Mouse (Mus musculus): ENCODE measurements around the gene Capn3.

Gene Capn3

GRCm38 (mm10) chr2:120455719-120456118 lies at the start of gene Capn3:
Gene Capn3, plus strand, starts transcription at chr2:120456019.
- in situ Hi-C loops (cut with MseI, MboI): no loop called here

GRCm38 (mm10) chr2:120411096-120411628 lies 44.7 kb upstream of the Capn3 start:
- in situ Hi-C loops (cut with MseI, MboI): no loop called here

GRCm38 (mm10) chr2:120414113-120414512 lies 41.7 kb upstream of the Capn3 start:
- in situ Hi-C loops (cut with MseI, MboI): no loop called here

GRCm38 (mm10) chr2:120414738-120415414 lies 40.9 kb upstream of the Capn3 start:
- in situ Hi-C loops (cut with MseI, MboI): no loop called here

- in situ Hi-C loops (cut with MseI, MboI): no loop called here
These were observed 31.4 kb upstream of the Capn3 start for GRCm38 (mm10) chr2:120424386-120424785.

GRCm38 (mm10) chr2:120444486-120444885 lies 11.3 kb upstream of the Capn3 start:
- in situ Hi-C loops (cut with MseI, MboI): no loop called here

GRCm38 (mm10) chr2:120446373-120446772 lies 9.4 kb upstream of the Capn3 start:
- in situ Hi-C loops (cut with MseI, MboI): no loop called here

GRCm38 (mm10) chr2:120447306-120447705 lies 8.5 kb upstream of the Capn3 start:
- in situ Hi-C loops (cut with MseI, MboI): no loop called here

- in situ Hi-C loops (cut with MseI, MboI): no loop called here
These were observed 5.1 kb upstream of the Capn3 start for GRCm38 (mm10) chr2:120450724-120451123.

GRCm38 (mm10) chr2:120452600-120452999 lies 3.2 kb upstream of the Capn3 start:
- in situ Hi-C loops (cut with MseI, MboI): no loop called here

- in situ Hi-C loops (cut with MseI, MboI): no loop called here
These were observed 832 bp upstream of the Capn3 start for GRCm38 (mm10) chr2:120454987-120455386.

GRCm38 (mm10) chr2:120460216-120460615 lies 4.4 kb downstream of the Capn3 start:
- in situ Hi-C loops (cut with MseI, MboI): no loop called here

- in situ Hi-C loops (cut with MseI, MboI): no loop called here
These were observed 7.5 kb downstream of the Capn3 start for GRCm38 (mm10) chr2:120463328-120463727.

GRCm38 (mm10) chr2:120464091-120464490 lies 8.3 kb downstream of the Capn3 start:
- in situ Hi-C loops (cut with MseI, MboI): no loop called here

- in situ Hi-C loops (cut with MseI, MboI): no loop called here
These were observed 9.0 kb downstream of the Capn3 start for GRCm38 (mm10) chr2:120464732-120465396.

- in situ Hi-C loops (cut with MseI, MboI): no loop called here
These were observed 9.6 kb downstream of the Capn3 start for GRCm38 (mm10) chr2:120465397-120465785.

GRCm38 (mm10) chr2:120468011-120468410 lies 12.2 kb downstream of the Capn3 start:
- in situ Hi-C loops (cut with MseI, MboI): no loop called here

GRCm38 (mm10) chr2:120469220-120469619 lies 13.4 kb downstream of the Capn3 start:
- in situ Hi-C loops (cut with MseI, MboI): no loop called here

GRCm38 (mm10) chr2:120469715-120470114 lies 13.9 kb downstream of the Capn3 start:
- in situ Hi-C loops (cut with MseI, MboI): no loop called here

- in situ Hi-C loops (cut with MseI, MboI): no loop called here
These were observed 15.0 kb downstream of the Capn3 start for GRCm38 (mm10) chr2:120470856-120471255.

- in situ Hi-C loops (cut with MseI, MboI): no loop called here
These were observed 20.7 kb downstream of the Capn3 start for GRCm38 (mm10) chr2:120476277-120477087.

- in situ Hi-C loops (cut with MseI, MboI): no loop called here
These were observed 22.8 kb downstream of the Capn3 start for GRCm38 (mm10) chr2:120478600-120478999.
